Mouse (Mus musculus): ENCODE measurements around the gene Hspb6.

The Hspb6 gene

GRCm38 (mm10) chr7:30553021-30553589, 1.1 kb downstream of the Hspb6 start:
- peak in 1 of 2 experiments; percentile 44 for DNase-seq (ENCODE audit: low spot score in 2 of 2)

- no peak for DNase-seq (ENCODE audit: low spot score in 2 of 2)
Measured at GRCm38 (mm10) chr7:30553810-30554584, 2.0 kb downstream of the Hspb6 start.

- DNase-seq (ENCODE audit: low spot score in 2 of 2): no peak
Measured at GRCm38 (mm10) chr7:30556894-30557536, 5.0 kb downstream of the Hspb6 start.

- no peak for DNase-seq (ENCODE audit: low spot score in 2 of 2)
Measured at GRCm38 (mm10) chr7:30557901-30558514, 6.0 kb downstream of the Hspb6 start.

- no peak for DNase-seq (ENCODE audit: low spot score in 2 of 2)
Measured at GRCm38 (mm10) chr7:30558656-30559442, 6.9 kb downstream of the Hspb6 start.

GRCm38 (mm10) chr7:30559443-30559954, 7.5 kb downstream of the Hspb6 start, which contains the start of gene Lin37:
TSS of gene Lin37 (minus strand) at chr7:30559838.
- DNase-seq (ENCODE audit: low spot score in 2 of 2): peak; percentile 94 to 95

GRCm38 (mm10) chr7:30560296-30560695, 8.3 kb downstream of the Hspb6 start:
- DNase-seq (ENCODE audit: low spot score in 2 of 2): no peak

GRCm38 (mm10) chr7:30562526-30563116, 10.6 kb downstream of the Hspb6 start:
- DNase-seq (ENCODE audit: low spot score in 2 of 2): no peak

- peak; percentile 92 to 96 for DNase-seq (ENCODE audit: low spot score in 2 of 2)
Measured at GRCm38 (mm10) chr7:30563117-30563905, 11.3 kb downstream of the Hspb6 start, which contains the start of the genes U2af1l4, Gm49396 and Psenen. TSS of gene U2af1l4 (plus strand) at chr7:30563301. TSS of gene Gm49396 (plus strand) at chr7:30563344. TSS of gene Psenen (minus strand) at chr7:30563627.

GRCm38 (mm10) chr7:30563906-30564280, 11.9 kb downstream of the Hspb6 start:
- DNase-seq (ENCODE audit: low spot score in 2 of 2): no peak

GRCm38 (mm10) chr7:30564970-30565571, 13.1 kb downstream of the Hspb6 start, which contains the start of gene Igflr1:
TSS of gene Igflr1 (plus strand) at chr7:30565427.
- DNase-seq (ENCODE audit: low spot score in 2 of 2): no peak

GRCm38 (mm10) chr7:30566033-30566432, 14.1 kb downstream of the Hspb6 start:
- no peak for DNase-seq (ENCODE audit: low spot score in 2 of 2)

- DNase-seq (ENCODE audit: low spot score in 2 of 2): no peak
Measured at GRCm38 (mm10) chr7:30567555-30567954, 15.6 kb downstream of the Hspb6 start.

GRCm38 (mm10) chr7:30572389-30572788, 20.4 kb downstream of the Hspb6 start:
- no peak for DNase-seq (ENCODE audit: low spot score in 2 of 2)

- no peak for DNase-seq (ENCODE audit: low spot score in 2 of 2)
Measured at GRCm38 (mm10) chr7:30572969-30573368, 21.0 kb downstream of the Hspb6 start.

- DNase-seq (ENCODE audit: low spot score in 2 of 2): no peak
Measured at GRCm38 (mm10) chr7:30579950-30580349, 28.0 kb downstream of the Hspb6 start.

GRCm38 (mm10) chr7:30581547-30581946, 29.6 kb downstream of the Hspb6 start:
- no peak for DNase-seq (ENCODE audit: low spot score in 2 of 2)

GRCm38 (mm10) chr7:30584339-30584738, 32.4 kb downstream of the Hspb6 start:
- no peak for DNase-seq (ENCODE audit: low spot score in 2 of 2)

- DNase-seq (ENCODE audit: low spot score in 2 of 2): no peak
Measured at GRCm38 (mm10) chr7:30585170-30585569, 33.2 kb downstream of the Hspb6 start.

Measured in urinary bladder, postnatal 4 days (tissue).